Mouse (Mus musculus): ENCODE data around the gene Trpv6.

Trpv6 gene

GRCm38 (mm10) chr6:41622661-41623060 is 13.5 kb downstream of the Trpv6 start:
- in situ Hi-C loops (cut with MboI, MseI) = no loop called here

GRCm38 (mm10) chr6:41621241-41621990 is 14.8 kb downstream of the Trpv6 start:
- in situ Hi-C loops (cut with MboI, MseI) = no loop called here

GRCm38 (mm10) chr6:41620173-41620798 is 15.9 kb downstream of the Trpv6 start:
- in situ Hi-C loops (cut with MboI, MseI) = no loop called here

GRCm38 (mm10) chr6:41607637-41608036 is 28.6 kb downstream of the Trpv6 start:
- in situ Hi-C loops (cut with MboI, MseI) = loop anchor here (10.0 kb wide), 1 partner anchor 657 kb away; the partner anchor contains the start of genes Casp2 and Tmem139

GRCm38 (mm10) chr6:41606214-41606613 is 30.0 kb downstream of the Trpv6 start:
- in situ Hi-C loops (cut with MboI, MseI) = loop anchor here (10.0 kb wide), 1 partner anchor 659 kb away; the partner anchor contains the start of genes Casp2 and Tmem139

DNA sequence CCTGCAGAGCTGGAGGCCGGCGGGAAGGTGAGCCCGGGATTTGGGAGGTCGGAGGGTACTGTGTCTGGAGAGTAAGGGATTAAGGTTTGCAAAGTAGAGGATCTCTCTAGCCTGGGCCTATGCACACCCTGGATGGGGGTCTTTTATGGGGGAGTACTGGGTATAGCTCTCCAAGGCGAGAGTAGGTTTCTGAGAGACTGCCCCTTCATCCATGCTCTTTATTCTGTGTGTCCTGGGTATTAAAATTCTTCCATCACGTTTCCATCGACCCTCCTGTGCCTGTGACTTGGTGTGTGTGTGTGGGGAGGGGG is 30.5 kb downstream of the Trpv6 start:
- in situ Hi-C loops (cut with MboI, MseI) = loop anchor here (10.0 kb wide), 1 partner anchor 659 kb away; the partner anchor contains the start of genes Casp2 and Tmem139

- in situ Hi-C loops (cut with MboI, MseI) = loop anchor here (10.0 kb wide), 1 partner anchor 660 kb away; the partner anchor contains the start of genes Casp2 and Tmem139
Observed at GRCm38 (mm10) chr6:41605061-41605793, 31.0 kb downstream of the Trpv6 start, which contains the start of gene Ephb6. Gene Ephb6, plus strand, starts transcription at chr6:41605482.

GRCm38 (mm10) chr6:41604401-41605050 is 31.7 kb downstream of the Trpv6 start:
- in situ Hi-C loops (cut with MboI, MseI) = loop anchor here (10.0 kb wide), 1 partner anchor 660 kb away; the partner anchor contains the start of genes Casp2 and Tmem139

- in situ Hi-C loops (cut with MboI, MseI) = no loop called here
Observed at GRCm38 (mm10) chr6:41582189-41582588, 54.0 kb downstream of the Trpv6 start.

DNA sequence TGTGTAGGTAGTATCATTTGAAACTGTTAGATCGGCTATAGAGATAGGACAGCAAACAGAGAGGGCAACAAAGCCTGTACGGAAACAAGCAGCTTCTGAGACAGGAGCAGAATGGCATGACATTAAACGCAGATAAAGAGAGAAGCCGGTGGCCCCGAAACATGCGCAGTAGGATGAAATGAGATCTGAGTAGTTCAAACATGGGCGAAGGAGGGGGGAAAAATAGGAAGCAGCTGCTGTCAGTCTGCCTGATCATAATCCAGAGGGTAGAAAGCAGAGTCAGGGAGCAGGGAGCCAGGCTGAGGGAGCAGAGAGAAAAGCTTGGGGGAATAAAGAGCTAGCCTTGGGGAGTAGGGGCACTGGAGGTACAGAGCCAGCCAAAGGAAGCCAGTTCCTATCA is 54.9 kb downstream of the Trpv6 start:
- in situ Hi-C loops (cut with MboI, MseI) = no loop called here

GRCm38 (mm10) chr6:41577297-41577696 is 58.9 kb downstream of the Trpv6 start:
- in situ Hi-C loops (cut with MboI, MseI) = no loop called here

DNA sequence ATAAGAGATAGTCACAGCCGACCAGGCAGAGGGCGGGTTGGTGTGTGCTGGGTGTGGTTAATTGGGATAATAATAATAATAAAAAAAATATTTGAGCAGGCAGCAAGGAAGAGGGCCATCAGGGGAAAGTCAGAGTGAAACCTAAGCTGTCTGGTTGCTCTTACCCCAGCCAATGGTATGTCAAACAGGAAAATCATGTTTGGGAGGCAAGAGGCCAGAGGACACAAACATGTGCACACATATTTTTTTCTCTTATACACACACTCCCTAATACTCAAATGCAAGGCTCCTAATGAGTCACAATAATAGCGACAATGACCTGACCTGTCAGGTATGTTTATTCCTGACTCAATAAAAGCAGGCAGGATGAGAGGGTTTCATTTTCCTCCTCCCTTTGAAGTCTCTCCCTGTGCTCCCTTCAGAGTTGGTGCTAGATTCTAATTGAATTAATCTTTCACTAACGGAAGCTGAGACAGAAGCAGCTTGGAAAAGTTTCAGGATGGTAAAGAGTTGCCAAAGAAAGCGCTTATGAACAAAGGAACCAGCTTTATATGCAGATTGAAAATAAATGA is 59.6 kb downstream of the Trpv6 start:
- in situ Hi-C loops (cut with MboI, MseI) = no loop called here

Measured in regulatory T cell (primary cell).